Mouse (Mus musculus) stomach, embryonic 14.5 days (tissue): ENCODE results near the gene Mrs2. TPM values are rescaled to one million over a fixed set of nuclear protein-coding genes. Genes with fewer than 3 reads are reported as not detected.

Experiments
- ATAC-seq: fragments of 200-750 bp; cut with Nextera tagmentation; 2 replicates; pipeline ENCODE4 v1.8.0; 2017; ENCODE audit warnings: low read depth, moderate TSS enrichment; ENCODE audit not compliant: insufficient number of reproducible peaks, insufficient read depth, low FRiP score
- H3K27ac ChIP-seq: fragments of 300-500 bp; sonication (generic); 2 replicates; pipeline ENCODE4 v1.5.1; 2014; ENCODE audit warnings: mild to moderate bottlenecking, low read length, moderate library complexity, mixed read lengths
- H3K27me3 ChIP-seq: fragments of 300-500 bp; sonication (generic); 2 replicates; pipeline ENCODE4 v1.6.1; 2014; ENCODE audit warnings: low read length, control low read depth, mixed read lengths; ENCODE audit not compliant: control insufficient read depth, insufficient read depth
- H3K36me3 ChIP-seq: fragments of 300-500 bp; sonication (generic); 2 replicates; pipeline ENCODE4 v1.6.1; 2014; ENCODE audit warnings: mild to moderate bottlenecking, control low read depth, low read length, moderate library complexity, mixed read lengths; ENCODE audit not compliant: control insufficient read depth, insufficient read depth
- H3K4me1 ChIP-seq: fragments of 300-500 bp; sonication (generic); 2 replicates; pipeline ENCODE4 v1.6.1; 2014; ENCODE audit warnings: low read length, control low read depth, mixed read lengths; ENCODE audit not compliant: control insufficient read depth, insufficient read depth
- H3K4me2 ChIP-seq: fragments of 300-500 bp; sonication (generic); replicated peaks from 2 replicates; pipeline ENCODE4 v1.6.1; 2014; ENCODE audit warnings: low read depth, low read length, control low read depth
- H3K4me3 ChIP-seq: fragments of 300-500 bp; sonication (generic); 2 replicates; pipeline ENCODE4 v1.5.1; 2014; ENCODE audit warnings: low read depth, low read length, control low read depth
- H3K9ac ChIP-seq: fragments of 300-500 bp; sonication (generic); replicated peaks from 2 replicates; pipeline ENCODE4 v1.6.1; 2014; ENCODE audit warnings: low read depth, mild to moderate bottlenecking, control low read depth, low read length, moderate library complexity, mixed read lengths
- H3K9me3 ChIP-seq: fragments of 300-500 bp; sonication (generic); 2 replicates; pipeline ENCODE4 v1.6.1; 2016; ENCODE audit warnings: low read depth, low read length, control low read depth; ENCODE audit not compliant: control insufficient read depth
- WGBS: fragments of 180-500 bp; shearing (Covaris S2); extraction: QIAGEN DNeasy Blood & Tissue Kit; methylation state at CpG from one replicate; pipeline ENCODE4 v1.1.7; 2014; 5-methylcytosine and 5-hydroxymethylcytosine counted together
- polyA plus RNA-seq: library from polyadenylated mRNA; unstranded; fragments of >200 nt; fragmentation: Nextera tagmentation; extraction: Ambion mirVana; gene quantifications from 2 replicates; pipeline ENCODE4 v1.2.1, GENCODE M21; 2014

Mrs2 gene
- polyA plus RNA-seq, 1 experiment from 2014 or later: 29.8 TPM

DNA sequence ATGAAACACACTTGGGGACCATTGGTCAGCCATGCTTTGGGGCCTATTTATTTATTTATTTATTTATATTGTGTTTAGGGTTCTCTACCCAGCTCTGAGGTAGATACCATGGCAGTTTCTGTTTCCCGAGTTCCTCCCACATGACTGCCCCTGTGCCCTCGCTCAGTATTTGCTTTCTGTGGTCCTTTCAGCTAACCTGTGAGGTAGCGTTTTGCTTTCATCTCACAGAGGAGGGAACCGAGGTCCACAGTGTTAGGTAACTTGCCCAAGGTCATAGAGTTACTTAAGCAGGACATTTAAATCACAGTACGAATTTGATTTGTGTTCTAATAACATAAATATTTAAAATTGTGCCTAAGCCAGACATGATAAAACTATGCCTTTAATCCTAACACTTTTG lies 73.0 kb downstream of the Mrs2 start:
- Histone ChIP-seq H3K9me3 (no peaks in the 10 kb centered on the region), H3K4me2 (no peak overlapping the region), H3K27me3 (no peaks in the 10 kb centered on the region), H3K36me3 (no peaks in the 10 kb centered on the region), H3K4me3 (no peak overlapping the region), H3K9ac (no peak overlapping the region), H3K27ac (no peak overlapping the region), H3K4me1 (0 out of 2 replicates have a peak, but pooled peaks cover 5% of the 10 kb centered on the region)
- WGBS: 56% methylated on average over 5 of the region's 5 CpGs
- ATAC-seq: 0 out of 2 replicates have a peak, but pooled peaks have one; percentile 10

DNA sequence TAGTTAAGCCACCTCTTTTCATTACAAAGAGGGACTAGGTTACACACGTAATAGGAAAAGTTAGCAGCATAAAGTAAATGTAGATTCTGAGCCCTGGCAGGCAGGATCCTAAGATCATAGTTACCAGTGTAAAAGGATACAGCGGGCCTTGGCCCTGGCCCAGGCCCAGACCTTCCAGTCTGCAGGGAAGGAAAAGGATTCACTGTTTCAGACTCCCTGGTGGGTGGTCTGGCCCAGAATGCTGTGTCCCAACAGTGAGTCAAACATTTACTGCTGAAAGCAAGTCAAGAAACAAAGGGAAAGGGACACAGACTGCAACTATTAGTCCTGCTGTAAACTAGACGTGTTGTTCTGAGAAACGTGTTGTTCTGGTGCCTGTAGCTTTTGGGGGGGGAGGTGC lies 74.6 kb downstream of the Mrs2 start:
- H3K27me3 ChIP-seq: no peaks in the 10 kb centered on the region
- ATAC-seq: peak; percentile 37; the same call in 1 of the 2 replicates
- H3K4me2 ChIP-seq: no peak overlapping the region
- H3K9me3 ChIP-seq: no peaks in the 10 kb centered on the region
- 25% methylated on average over 4 of the region's 4 CpGs for WGBS
- no peak overlapping the region for H3K9ac ChIP-seq
- H3K27ac ChIP-seq: no peak overlapping the region
- H3K36me3 ChIP-seq: no peaks in the 10 kb centered on the region
- H3K4me1 ChIP-seq: 0 out of 2 replicates have a peak, but pooled peaks cover 2% of the 10 kb centered on the region
- H3K4me3 ChIP-seq: no peak overlapping the region

DNA sequence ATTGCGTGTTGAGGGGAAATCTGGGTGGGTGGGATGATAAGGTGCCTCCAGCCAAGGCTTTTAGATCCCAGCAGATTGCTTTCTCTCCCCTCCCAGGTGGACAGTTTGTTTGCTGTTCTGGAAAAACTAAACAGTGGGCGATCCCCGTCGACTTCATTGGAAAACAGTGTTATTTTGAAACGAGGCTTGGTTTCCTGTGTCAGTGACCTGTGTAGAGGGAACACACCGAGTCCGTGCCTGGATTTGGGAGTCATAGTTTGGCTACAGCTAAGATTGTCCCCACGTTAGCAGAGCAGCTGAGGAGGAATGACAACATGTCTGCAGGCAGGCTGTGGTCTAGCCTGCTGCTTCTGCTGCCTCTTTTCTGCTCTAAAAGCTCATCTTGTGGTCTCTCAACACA lies 76.9 kb downstream of the Mrs2 start:
- H3K4me3 ChIP-seq: no peak overlapping the region
- 0 out of 2 replicates have a peak, but pooled peaks cover 2% of the 10 kb centered on the region for H3K4me1 ChIP-seq
- no peaks in the 10 kb centered on the region for H3K27me3 ChIP-seq
- H3K9ac ChIP-seq: no peak overlapping the region
- H3K4me2 ChIP-seq: no peak overlapping the region
- no peak for ATAC-seq
- no peak overlapping the region for H3K27ac ChIP-seq
- 67% methylated on average over 8 of the region's 8 CpGs for WGBS
- no peaks in the 10 kb centered on the region for H3K9me3 ChIP-seq
- H3K36me3 ChIP-seq: no peaks in the 10 kb centered on the region

DNA sequence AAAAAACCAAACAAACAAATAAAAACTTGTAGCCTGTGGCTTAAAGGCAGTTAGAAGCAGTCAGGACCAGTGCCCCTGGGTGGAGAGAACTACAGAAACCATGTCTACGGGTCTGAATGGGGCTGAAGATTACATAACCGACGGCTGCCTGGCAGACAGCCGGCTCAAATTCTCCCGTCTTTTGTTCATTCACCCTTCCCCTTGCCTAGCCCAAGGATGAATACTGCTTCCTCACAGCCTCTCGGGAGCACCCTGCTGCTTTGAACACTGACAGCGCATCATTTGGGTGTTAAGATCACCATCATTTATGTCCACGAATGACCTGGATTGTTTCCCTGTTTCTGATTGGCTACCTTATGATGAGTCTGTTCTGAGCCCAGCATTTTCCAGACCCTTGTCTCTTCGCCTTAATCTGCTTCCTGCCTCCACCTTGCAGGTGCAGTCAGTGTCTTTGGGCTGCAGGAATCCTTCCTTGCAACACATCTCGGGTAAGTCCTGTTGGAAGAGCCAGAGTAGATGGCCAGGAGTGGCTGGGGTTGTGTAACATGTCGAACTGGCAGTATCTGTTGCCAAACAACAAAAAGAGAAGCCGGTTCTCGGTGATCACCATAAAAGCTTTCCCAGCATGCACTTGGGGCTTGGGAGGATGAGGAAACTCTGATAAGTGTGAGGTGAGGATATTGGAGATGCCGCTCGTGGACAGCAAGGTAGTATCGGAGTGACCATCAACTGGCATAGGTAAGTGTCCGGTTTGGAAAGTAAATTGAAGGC lies 77.5 kb downstream of the Mrs2 start, which contains the start of gene Gpld1:
TSS of gene Gpld1 (plus strand) at position 641 of the 771 bp plus-strand sequence.
- Histone ChIP-seq H3K27ac (no peak within 1 kb of the TSS), H3K4me2 (no peak within 1 kb of the TSS), H3K27me3 (no peaks in the 10 kb centered on the region), H3K4me1 (0 out of 2 replicates have a peak, but pooled peaks cover 2% of the 10 kb centered on the region), H3K9ac (no peak within 1 kb of the TSS), H3K9me3 (no peaks in the 10 kb centered on the region), H3K36me3 (no peaks in the 10 kb centered on the region), H3K4me3 (no peak within 1 kb of the TSS)
- ATAC-seq: no peak
- WGBS: 66% methylated on average over 17 of the region's 17 CpGs

DNA sequence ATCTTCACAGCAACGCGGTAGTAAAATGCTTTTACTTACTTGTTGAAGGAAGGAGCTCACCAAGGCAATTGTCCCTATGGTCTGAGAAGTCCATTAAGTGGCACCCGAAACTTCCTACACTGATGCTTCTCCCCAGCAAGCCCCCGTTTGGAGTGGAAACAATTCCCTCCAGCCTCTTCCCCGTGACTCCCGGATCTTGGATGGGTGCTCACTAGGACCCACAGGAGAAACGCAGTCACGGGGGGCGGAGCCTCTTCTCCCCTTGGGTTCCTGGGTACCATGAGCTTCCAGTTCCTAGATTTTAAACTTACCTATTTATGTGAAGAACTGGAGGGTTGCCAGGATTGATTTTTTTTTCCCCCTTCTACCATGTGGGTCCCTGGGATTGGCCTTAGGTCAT lies 80.7 kb downstream of the Mrs2 start:
- Histone ChIP-seq H3K27ac (no peak overlapping the region), H3K4me3 (no peak overlapping the region), H3K9ac (no peak overlapping the region), H3K36me3 (no peaks in the 10 kb centered on the region), H3K27me3 (no peaks in the 10 kb centered on the region), H3K4me2 (no peak overlapping the region), H3K9me3 (no peaks in the 10 kb centered on the region), H3K4me1 (no peaks in the 10 kb centered on the region)
- ATAC-seq: no peak
- 86% methylated on average over 9 of the region's 9 CpGs for WGBS

DNA sequence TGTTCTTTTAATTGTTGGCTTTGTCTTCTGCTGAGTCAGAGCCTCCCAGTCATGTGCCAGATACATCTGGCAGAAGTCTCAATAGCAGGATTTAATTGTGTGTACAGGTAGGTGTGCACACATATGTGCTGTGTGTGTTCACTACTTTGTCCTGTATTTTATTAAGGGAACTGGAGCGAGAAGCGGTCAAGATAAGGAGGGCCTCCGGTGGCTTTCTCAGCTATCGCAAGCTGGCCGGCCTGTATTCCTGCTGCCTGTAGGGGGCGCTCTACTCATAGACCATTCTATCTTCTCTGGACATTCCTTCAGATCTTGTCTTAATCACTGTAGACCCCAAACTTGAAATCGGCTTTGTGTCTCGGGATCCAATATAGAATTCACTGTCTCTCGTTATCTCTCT lies 81.5 kb downstream of the Mrs2 start:
- WGBS: 33% methylated on average over 9 of the region's 9 CpGs
- Histone ChIP-seq H3K9me3 (no peaks in the 10 kb centered on the region), H3K9ac (no peak overlapping the region), H3K4me3 (no peak overlapping the region), H3K36me3 (no peaks in the 10 kb centered on the region), H3K4me1 (no peaks in the 10 kb centered on the region), H3K27ac (no peak overlapping the region), H3K27me3 (no peaks in the 10 kb centered on the region), H3K4me2 (peak overlapping the region; percentile 73)
- no peak for ATAC-seq

DNA sequence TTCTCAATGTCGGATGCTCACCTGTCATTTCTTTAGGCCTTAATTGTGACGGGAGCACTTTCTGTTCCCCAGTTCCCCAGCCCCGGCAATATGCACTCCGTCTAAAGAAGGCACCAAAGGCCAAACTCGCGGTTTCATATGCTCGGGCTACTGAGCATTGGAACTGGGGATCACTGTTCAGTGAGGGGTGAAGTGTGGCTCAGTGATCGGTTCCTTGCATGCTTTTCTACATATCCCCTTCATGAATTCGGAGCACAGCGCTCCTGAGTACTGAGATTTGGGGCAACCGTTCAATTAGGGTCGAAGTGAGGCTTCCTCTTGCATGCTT lies 82.4 kb downstream of the Mrs2 start:
- no peak for ATAC-seq
- no peaks in the 10 kb centered on the region for H3K27me3 ChIP-seq

More for the DNA sequence above, 82.4 kb downstream of the Mrs2 start:
- Histone ChIP-seq H3K9ac (peak overlapping the region; percentile 87), H3K4me1 (no peaks in the 10 kb centered on the region), H3K4me2 (peak overlapping the region; percentile 73), H3K9me3 (no peaks in the 10 kb centered on the region), H3K36me3 (no peaks in the 10 kb centered on the region), H3K27ac (peak overlapping the region; percentile 91; the same call in 1 of the 2 replicates), H3K4me3 (peak overlapping the region; percentile 86)
- WGBS: 22% methylated on average over 12 of the region's 12 CpGs
